Mouse (Mus musculus): ENCODE results near the gene Olfr944. TPM values are rescaled to one million over a fixed set of nuclear protein-coding genes. Genes with fewer than 3 reads are reported as not detected.

The Olfr944 gene
- total RNA-seq (2014; fragmentation: Nextera tagmentation) (not detected in 2 replicates), total RNA-seq (2017) (not detected in 2 replicates)

DNA sequence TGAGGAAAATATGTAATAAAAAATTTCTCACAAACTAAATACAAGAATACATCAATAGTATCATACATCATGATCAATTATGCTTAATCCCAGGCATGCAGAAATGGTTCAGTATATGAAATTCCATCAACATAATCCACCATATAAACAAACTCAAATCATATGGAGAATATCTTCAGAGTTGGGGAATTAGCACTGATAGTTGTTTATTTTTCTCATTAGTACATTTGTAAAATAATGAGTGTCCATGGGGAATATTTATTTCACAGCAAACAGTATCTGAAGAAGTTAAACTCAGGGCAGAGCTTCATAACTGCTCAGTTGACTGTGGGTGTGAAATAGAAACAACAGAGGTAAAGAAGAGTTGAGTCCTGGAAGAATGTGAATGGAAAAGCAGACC, at the start of gene Olfr944:
Gene Olfr944 (plus strand): TSS at position 301 of the 400 bp plus-strand sequence.
- ATAC-seq (replicated peaks; ENCODE audit: poor library complexity, severe bottlenecking): no peak

DNA sequence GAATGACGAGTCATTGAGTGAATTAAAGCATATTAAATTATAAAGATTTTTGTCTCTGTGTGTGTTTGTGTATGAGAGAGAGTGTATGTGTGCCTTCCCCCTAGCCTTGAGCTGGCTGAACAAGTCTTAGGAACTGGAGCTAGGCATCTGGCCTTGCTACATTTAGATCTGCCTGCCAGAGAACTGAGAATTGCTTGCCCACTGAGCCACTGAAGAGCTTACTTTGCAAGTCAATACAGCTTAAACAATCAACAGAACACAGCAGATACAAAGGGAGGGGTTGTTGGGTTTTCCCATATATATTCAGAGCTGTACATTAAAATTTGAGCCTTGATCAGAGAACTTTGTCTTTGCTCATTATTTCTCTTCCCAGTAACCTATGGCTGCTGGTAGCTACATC, 49.3 kb upstream of the Olfr944 start:
- no peak for ATAC-seq (replicated peaks; ENCODE audit: poor library complexity, severe bottlenecking)

DNA sequence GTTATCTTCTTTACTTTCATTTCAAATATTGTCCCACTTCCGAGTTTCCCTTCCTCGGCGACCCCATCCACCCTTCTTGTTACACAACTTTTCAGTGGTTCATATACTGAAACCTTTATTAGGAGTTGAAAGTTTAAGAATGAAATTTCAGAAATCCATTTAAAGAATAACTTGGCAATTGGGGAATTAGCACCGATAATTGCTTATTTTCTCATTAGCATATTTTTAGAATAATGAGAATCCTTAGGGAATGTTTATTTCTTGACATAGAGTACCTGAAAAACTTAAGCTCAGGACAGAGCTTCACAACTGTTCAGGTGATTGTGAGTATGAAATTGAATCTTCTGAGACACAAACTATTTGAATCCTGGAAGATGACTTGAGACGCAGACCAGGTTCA, 35.7 kb upstream of the Olfr944 start, which contains the start of gene Olfr943:
Gene Olfr943 (plus strand): TSS at position 301 of the 400 bp plus-strand sequence.
- no peak for ATAC-seq (replicated peaks; ENCODE audit: poor library complexity, severe bottlenecking)

DNA sequence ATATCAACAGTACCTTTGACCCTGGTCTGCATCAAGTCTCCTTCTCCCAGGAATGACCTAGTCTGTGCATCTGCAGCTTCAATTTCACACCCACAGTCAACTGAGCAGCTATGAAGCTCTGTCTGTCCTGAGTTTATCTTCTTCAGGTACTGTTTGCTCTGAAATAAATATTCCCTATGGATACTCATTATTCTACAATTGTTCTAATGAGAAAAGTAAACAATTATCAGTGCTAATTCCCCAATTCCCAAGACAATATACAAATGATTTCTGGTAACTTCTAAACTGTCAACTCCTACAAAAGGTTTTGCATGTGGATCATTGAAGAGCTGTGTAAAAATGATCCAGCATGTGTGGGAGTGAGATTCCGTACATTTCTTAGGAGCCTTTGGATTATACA, 48.2 kb downstream of the Olfr944 start, which contains the start of gene Olfr1537:
Gene Olfr1537 (minus strand): TSS at position 101 of the 400 bp plus-strand sequence.
- no peak for ATAC-seq (replicated peaks; ENCODE audit: poor library complexity, severe bottlenecking)

Other genes starting within 250 kb of the Olfr944 start
- not detected in 2 replicates for gene Olfr933, start 229.6 kb upstream of the Olfr944 start, total RNA-seq (2014; fragmentation: Nextera tagmentation)
- not detected in 2 replicates for gene Olfr933, start 229.6 kb upstream of the Olfr944 start, total RNA-seq (2017)
- not detected in 2 replicates for gene Olfr934, start 213.6 kb upstream of the Olfr944 start, total RNA-seq (2014; fragmentation: Nextera tagmentation)
- gene Olfr934, start 213.6 kb upstream of the Olfr944 start, total RNA-seq (2017): not detected in 2 replicates
- gene Olfr935, start 202.2 kb upstream of the Olfr944 start, total RNA-seq (2014; fragmentation: Nextera tagmentation): not detected in 2 replicates
- gene Olfr935, start 202.2 kb upstream of the Olfr944 start, total RNA-seq (2017): not detected in 2 replicates
- not detected in 2 replicates for gene Olfr146, start 178.5 kb upstream of the Olfr944 start, total RNA-seq (2014; fragmentation: Nextera tagmentation)
- gene Olfr146, start 178.5 kb upstream of the Olfr944 start, total RNA-seq (2017): not detected in 2 replicates
- not detected in 2 replicates for gene Olfr937, start 137.0 kb upstream of the Olfr944 start, total RNA-seq (2014; fragmentation: Nextera tagmentation)
- not detected in 2 replicates for gene Olfr937, start 137.0 kb upstream of the Olfr944 start, total RNA-seq (2017)
- not detected in 2 replicates for gene Olfr938, start 123.0 kb upstream of the Olfr944 start, total RNA-seq (2014; fragmentation: Nextera tagmentation)
- not detected in 2 replicates for gene Olfr938, start 123.0 kb upstream of the Olfr944 start, total RNA-seq (2017)
- gene Olfr27, start 73.8 kb upstream of the Olfr944 start, total RNA-seq (2014; fragmentation: Nextera tagmentation): not detected in 2 replicates
- gene Olfr27, start 73.8 kb upstream of the Olfr944 start, total RNA-seq (2017): not detected in 2 replicates
- gene Olfr943, start 35.6 kb upstream of the Olfr944 start, total RNA-seq (2014; fragmentation: Nextera tagmentation): not detected in 2 replicates
- gene Olfr943, start 35.6 kb upstream of the Olfr944 start, total RNA-seq (2017): not detected in 2 replicates
- gene Olfr1537, start 48.1 kb downstream of the Olfr944 start, total RNA-seq (2014; fragmentation: Nextera tagmentation): not detected in 2 replicates
- not detected in 2 replicates for gene Olfr1537, start 48.1 kb downstream of the Olfr944 start, total RNA-seq (2017)
- gene Olfr945, start 74.9 kb downstream of the Olfr944 start, total RNA-seq (2014; fragmentation: Nextera tagmentation): not detected in 2 replicates
- gene Olfr945, start 74.9 kb downstream of the Olfr944 start, total RNA-seq (2017): not detected in 2 replicates
- not detected in 2 replicates for gene Olfr948, start 124.1 kb downstream of the Olfr944 start, total RNA-seq (2014; fragmentation: Nextera tagmentation)
- gene Olfr948, start 124.1 kb downstream of the Olfr944 start, total RNA-seq (2017): not detected in 2 replicates
- not detected in 2 replicates for gene Olfr951, start 185.5 kb downstream of the Olfr944 start, total RNA-seq (2014; fragmentation: Nextera tagmentation)
- gene Olfr951, start 185.5 kb downstream of the Olfr944 start, total RNA-seq (2017): not detected in 2 replicates
- gene Olfr952, start 225.2 kb downstream of the Olfr944 start, total RNA-seq (2014; fragmentation: Nextera tagmentation): not detected in 2 replicates
- not detected in 2 replicates for gene Olfr952, start 225.2 kb downstream of the Olfr944 start, total RNA-seq (2017)

Data from granulocyte monocyte progenitor cell, adult 5-6 weeks (primary cell).